Mouse (Mus musculus): ENCODE measurements at regions not wholly inside any gene's neighbourhood (a gene's known extent, or its start where the extent isn't known, plus 50 kb on each side); places are given as distances from the start of the nearest gene placed in this dataset.

DNA sequence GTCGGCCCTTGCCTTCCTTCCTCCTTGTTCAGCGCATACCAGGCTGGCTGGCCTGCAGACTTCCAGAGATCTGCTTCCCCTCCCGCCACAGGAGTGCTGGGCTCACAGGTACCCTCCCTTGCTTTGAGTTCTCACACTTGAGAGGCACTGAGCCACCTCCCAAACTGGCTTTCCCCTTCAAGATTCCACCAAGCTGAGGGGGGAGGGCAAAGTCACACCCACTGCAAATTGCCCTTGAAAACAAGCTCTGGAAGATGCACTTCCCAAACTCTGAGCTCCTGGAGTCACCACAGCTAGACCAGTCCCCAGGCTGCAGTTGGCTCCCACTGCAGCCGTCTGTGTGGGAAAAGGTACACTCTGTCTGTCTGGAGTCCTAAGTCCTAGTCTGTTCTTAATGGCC lies 142.1 kb upstream of the Slc22a12 start:
- no peak for DNase-seq

- no peak for DNase-seq
These were observed 136.8 kb upstream of the Slc22a12 start for GRCm38 (mm10) chr19:6679392-6680307.

DNA sequence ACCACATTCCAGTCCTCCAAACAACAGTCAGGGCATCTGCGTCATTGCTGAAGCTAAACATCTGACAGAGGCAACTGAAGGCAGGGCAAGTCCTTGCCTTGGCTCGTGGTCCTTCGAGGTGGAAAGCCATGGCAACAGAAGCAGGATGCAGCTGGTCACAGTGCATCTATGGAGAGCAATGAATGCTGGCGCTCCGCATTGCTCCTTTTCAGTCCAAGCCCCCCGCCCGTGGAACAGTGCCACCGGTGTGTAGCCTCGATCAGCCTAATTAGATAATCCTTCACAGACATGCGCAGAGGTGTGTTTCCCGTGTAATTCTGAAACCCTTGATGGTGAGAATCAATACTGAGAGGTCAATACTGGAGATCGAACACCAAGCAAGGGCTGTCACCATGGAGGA lies 134.7 kb upstream of the Slc22a12 start:
- DNase-seq: no peak

- no peak for DNase-seq
These were observed 132.8 kb upstream of the Slc22a12 start for GRCm38 (mm10) chr19:6675586-6675985.

DNA sequence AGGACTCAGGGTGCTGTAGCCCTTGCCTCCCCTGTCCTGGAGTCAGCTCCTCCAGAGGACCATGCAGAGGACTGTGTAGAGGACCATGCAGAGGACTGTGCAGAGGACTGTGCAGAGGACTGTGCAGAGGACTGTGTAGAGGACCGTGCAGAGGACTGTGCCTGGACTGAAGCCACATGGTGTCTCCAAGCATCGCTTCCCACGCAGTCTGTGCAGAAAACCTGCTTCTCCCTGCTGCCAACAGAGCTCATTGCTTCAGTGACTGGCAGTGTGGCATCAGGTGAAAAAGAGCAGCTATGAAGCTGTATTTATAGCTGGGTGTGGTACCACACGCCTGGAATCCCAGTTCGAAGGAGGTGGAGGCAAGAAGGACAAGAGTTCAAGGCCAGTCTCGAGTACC lies 128.9 kb upstream of the Slc22a12 start:
- no peak for DNase-seq

DNA sequence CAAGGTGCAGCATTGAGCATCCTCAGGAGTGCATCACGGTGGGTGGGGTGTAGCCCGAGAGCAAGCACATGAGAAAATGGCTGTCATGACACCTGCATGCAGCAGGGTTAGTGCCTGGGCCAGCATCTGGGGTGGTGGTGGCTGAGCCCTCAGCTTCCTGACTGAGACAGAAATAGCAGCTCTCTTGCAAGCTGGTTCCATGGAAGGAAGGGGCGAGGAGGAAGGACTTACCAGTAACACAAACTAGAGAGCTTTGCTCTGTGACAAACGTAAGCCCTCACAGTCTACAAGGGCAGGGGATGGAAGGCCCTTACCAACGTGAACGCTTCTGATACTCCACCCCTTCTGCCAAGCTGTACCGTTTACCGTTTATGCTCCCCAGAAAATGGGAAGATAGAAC lies 127.0 kb upstream of the Slc22a12 start:
- DNase-seq: no peak

- no peak for DNase-seq
These were observed 125.7 kb upstream of the Slc22a12 start for GRCm38 (mm10) chr19:6668545-6668944.

DNA sequence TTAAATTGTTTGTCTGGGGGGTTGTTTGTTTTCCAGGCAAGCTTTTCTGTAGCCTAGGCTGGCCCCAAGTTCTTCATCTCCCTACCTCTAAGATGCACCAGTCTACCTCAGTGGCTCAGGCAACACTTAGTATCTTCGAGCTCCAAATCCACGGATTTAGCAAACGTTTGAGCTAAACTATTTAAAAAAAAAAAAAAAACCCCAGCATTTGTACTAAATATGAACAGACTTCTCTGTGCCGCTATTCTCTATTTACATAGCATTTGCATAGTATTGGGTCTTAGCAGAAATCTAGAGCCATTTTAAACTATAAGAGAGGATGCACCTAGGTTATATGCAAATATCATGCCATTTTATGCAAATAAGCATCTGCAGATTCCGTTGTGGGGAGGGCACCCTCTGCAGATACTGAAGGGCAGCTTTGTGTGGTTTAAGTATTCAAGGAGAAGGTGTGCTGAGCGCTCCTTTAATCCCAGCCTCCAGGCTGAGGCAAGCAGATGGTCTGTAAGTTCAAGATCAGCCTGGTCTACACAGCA lies 123.4 kb upstream of the Slc22a12 start:
- no peak for DNase-seq

- no peak for DNase-seq
These were observed 122.6 kb upstream of the Slc22a12 start for GRCm38 (mm10) chr19:6665264-6666054.

DNA sequence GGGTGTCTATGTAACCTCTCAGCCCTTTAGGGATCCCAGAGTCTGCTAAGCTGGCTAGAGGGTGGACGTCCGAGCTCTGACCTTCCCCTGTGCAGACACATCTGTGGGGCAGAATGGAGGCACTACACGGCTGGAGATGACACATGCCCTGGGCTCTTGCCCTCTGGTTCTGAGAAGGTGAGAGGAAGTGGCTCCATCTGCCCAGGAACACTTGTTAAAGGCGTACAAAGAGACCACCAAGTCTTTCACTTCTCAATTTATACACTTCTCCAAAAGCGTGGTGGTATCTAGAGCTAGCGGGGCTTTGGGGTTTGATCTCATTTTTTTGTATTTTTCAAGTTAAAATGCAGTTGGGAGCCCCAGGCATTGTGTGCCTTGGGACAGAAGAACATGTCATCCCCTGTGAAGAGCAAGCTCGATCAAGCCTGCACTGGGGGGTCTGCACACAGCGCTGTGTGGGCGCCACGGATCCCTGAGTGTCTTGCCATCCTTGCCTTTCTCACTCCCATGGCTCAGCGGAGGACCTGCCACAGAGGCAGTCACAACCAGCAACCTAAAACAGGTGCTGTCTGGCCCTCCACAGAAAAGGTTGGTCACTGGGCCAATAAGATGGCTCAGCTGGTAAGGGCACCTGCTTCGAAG lies 121.6 kb upstream of the Slc22a12 start:
- DNase-seq: no peak

DNA sequence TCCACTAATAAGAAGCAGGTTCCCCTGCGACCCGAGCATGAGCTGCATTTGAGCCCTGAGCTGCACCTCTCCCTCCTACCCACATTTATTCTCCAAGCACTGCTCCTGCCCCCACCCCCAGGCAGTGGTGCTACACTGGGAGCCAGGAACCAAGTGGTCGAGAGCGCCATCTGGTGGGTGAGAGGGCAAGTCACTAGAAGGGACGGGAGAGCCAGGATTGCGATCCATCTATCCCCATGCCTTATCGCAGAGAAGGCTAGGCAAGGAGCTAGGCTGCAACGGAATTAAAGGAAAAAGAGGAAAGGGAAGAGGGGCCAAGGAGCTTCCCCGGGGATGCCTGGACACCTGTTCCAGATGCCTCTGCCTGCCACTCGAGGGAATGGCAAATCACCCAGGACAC lies 120.6 kb upstream of the Slc22a12 start:
- DNase-seq: peak; percentile 86

GRCm38 (mm10) chr19:6662346-6662939 lies 119.6 kb upstream of the Slc22a12 start:
- DNase-seq: peak; percentile 81

- no peak for DNase-seq
These were observed 118.7 kb upstream of the Slc22a12 start for GRCm38 (mm10) chr19:6661508-6661871.

- no peak for DNase-seq
These were observed 118.1 kb upstream of the Slc22a12 start for GRCm38 (mm10) chr19:6660723-6661507.

GRCm38 (mm10) chr19:6660157-6660556 lies 117.3 kb upstream of the Slc22a12 start:
- DNase-seq: no peak

GRCm38 (mm10) chr19:6654550-6654949 lies 111.7 kb upstream of the Slc22a12 start:
- no peak for DNase-seq

- DNase-seq: no peak
These were observed 109.9 kb upstream of the Slc22a12 start for GRCm38 (mm10) chr19:6652775-6653174.

GRCm38 (mm10) chr19:6651192-6651591 lies 108.4 kb upstream of the Slc22a12 start:
- peak; percentile 42 for DNase-seq

DNA sequence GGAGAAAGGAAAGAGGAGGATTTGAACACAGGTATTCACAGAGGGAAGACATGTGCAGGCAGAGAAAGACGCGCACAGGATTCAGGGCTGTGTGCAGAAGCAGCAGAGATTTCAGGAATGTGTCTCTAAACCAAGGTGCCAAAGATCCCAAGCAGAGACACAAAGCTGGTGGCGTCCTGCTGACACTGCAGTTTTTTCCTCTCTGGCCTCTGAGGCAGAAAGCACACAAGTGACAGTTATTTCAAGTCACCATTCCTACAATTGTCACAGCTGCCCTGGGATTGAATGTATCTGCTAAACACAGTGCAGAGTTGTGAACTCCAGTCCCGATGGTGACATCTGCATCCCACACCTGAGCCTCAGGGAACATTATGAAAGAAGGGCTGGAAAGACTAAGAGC lies 107.1 kb upstream of the Slc22a12 start:
- no peak for DNase-seq

DNA sequence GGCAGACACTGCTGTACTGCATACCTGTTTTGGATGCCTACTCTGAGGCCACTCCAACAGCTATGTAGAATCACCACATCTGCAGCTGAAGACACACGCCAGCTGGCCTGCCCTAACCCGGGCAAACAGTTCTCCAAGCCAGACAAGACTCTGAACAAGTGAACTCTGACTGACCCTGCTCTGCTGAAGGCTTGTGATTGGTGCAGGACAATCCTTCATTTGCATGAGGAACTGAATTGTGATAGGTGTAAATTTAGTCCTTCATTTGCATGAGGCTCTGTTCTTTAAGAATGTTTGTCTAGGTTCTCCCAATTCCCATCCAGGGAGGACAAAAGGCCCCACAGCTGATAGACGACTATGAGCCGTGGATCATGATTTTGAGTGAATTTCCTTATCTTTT lies 104.9 kb upstream of the Slc22a12 start:
- DNase-seq: no peak

- no peak for DNase-seq
These were observed 104.4 kb upstream of the Slc22a12 start for GRCm38 (mm10) chr19:6647216-6647615.

GRCm38 (mm10) chr19:6645912-6646311 lies 103.1 kb upstream of the Slc22a12 start:
- DNase-seq: no peak

Measured in retina, postnatal 1 day (tissue).